Mouse (Mus musculus) hindbrain, embryonic 11.5 days (tissue): ENCODE data around the gene Cmc1. TPM values are rescaled to one million over a fixed set of nuclear protein-coding genes. Genes with fewer than 3 reads are reported as not detected.
A peak's percentile ranks its signal among the peaks of the same experiment; 100 is the strongest.
"Not testable (repeated sequence)": the region's sequence is repeated elsewhere in the genome, so short reads cannot be mapped to it uniquely, and the experiment has no call there.

Experiments
- ATAC-seq: fragments of 200-750 bp; cut with Nextera tagmentation; 2 replicates; pipeline ENCODE4 v1.8.0; 2017; ENCODE audit warnings: mild to moderate bottlenecking, moderate TSS enrichment, moderate library complexity; ENCODE audit not compliant: low FRiP score
- DNase-seq: peaks from one replicate; pipeline ENCODE4 v3.0.0-alpha.2; 2015; ENCODE audit warnings: low spot score
- H3K27ac ChIP-seq: fragments of 300-500 bp; sonication (generic); 2 replicates; pipeline ENCODE4 v1.5.1; 2014; ENCODE audit warnings: mild to moderate bottlenecking, low read depth, low read length
- H3K27me3 ChIP-seq: fragments of 300-500 bp; sonication (generic); 2 replicates; pipeline ENCODE4 v1.6.1; 2014; ENCODE audit warnings: mild to moderate bottlenecking, low read length, moderate library complexity, mixed read lengths; ENCODE audit not compliant: control insufficient read depth, insufficient read depth
- H3K36me3 ChIP-seq: fragments of 300-500 bp; sonication (generic); 2 replicates; pipeline ENCODE4 v1.6.1; 2014; ENCODE audit warnings: mild to moderate bottlenecking, low read length, moderate library complexity, mixed read lengths; ENCODE audit not compliant: control insufficient read depth, insufficient read depth
- H3K4me1 ChIP-seq: fragments of 300-500 bp; sonication (generic); replicated peaks from 2 replicates; pipeline ENCODE4 v1.6.1; 2014; ENCODE audit warnings: low read length, mixed read lengths; ENCODE audit not compliant: control insufficient read depth, insufficient read depth
- H3K4me2 ChIP-seq: fragments of 300-500 bp; sonication (generic); replicated peaks from 2 replicates; pipeline ENCODE4 v1.6.1; 2014; ENCODE audit warnings: mild to moderate bottlenecking, low read depth, low read length
- H3K4me3 ChIP-seq: fragments of 300-500 bp; sonication (generic); 2 replicates; pipeline ENCODE4 v1.5.1; 2014; ENCODE audit warnings: low read depth, low read length
- H3K9ac ChIP-seq: fragments of 300-500 bp; sonication (generic); 2 replicates; pipeline ENCODE4 v1.6.1; 2014; ENCODE audit warnings: low read depth, low read length
- H3K9me3 ChIP-seq: fragments of 300-500 bp; sonication (generic); 2 replicates; pipeline ENCODE4 v1.6.1; 2016; ENCODE audit warnings: low read length; ENCODE audit not compliant: control insufficient read depth
- WGBS: fragments of 180-500 bp; shearing (Covaris S2); extraction: QIAGEN DNeasy Blood & Tissue Kit; methylation state at CpG from one replicate; pipeline ENCODE4 v1.1.7; 2014; 5-methylcytosine and 5-hydroxymethylcytosine counted together
- polyA plus RNA-seq: library from polyadenylated mRNA; unstranded; fragments of >200 nt; fragmentation: Nextera tagmentation; extraction: Ambion mirVana; gene quantifications from 2 replicates; pipeline ENCODE4 v1.2.1, GENCODE M21; 2014

Gene Cmc1
- polyA plus RNA-seq, 1 experiment from 2014 or later = 37.9 TPM

DNA sequence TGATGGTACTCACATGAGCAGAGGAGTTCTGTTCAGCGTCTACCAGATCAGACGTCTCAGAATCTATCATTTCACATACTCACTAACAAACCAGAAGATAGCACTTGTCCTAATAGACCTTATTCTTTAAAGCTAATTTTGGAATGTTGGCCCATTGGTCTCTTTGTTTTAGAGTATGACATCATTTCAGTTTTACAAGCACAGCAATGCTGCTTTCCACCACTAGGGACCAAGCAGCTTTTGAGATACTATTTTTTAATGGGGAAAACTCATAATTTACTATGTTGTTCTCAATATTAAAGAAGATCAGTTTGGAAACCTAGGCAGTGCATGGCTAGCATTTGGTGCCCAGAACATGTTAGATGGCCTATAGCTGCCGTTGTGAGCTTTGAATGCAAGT is 7.3 kb upstream of the Cmc1 start:
- H3K27ac ChIP-seq = no peak overlapping the region
- H3K36me3 ChIP-seq = no peaks in the 10 kb centered on the region
- no peak for DNase-seq
- H3K9me3 ChIP-seq = no peaks in the 10 kb centered on the region
- no peak overlapping the region for H3K4me3 ChIP-seq
- no peak overlapping the region for H3K9ac ChIP-seq
- H3K4me1 ChIP-seq = no peaks in the 10 kb centered on the region
- WGBS = 95% methylated on average over 3 of the region's 3 CpGs
- no peak for ATAC-seq
- H3K4me2 ChIP-seq = no peak overlapping the region
- no peaks in the 10 kb centered on the region for H3K27me3 ChIP-seq

DNA sequence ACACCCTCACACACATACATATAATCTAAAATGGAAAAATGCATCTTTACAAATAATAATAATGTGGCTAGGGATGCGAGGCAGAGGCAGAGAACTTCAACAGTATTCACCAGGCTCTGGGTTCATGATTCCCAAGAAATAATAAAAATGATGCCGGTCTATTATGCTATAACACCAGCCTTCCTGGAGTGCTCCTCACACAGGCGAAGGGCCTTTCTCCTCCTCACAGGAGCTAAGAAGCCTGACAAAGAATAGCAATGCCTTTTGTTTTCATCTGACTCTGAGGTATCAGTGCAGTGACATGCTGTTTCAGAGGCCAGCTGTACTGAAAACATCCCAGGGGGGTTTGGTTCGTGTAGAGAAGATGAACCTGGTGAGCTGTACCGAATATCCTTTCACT is 4.7 kb upstream of the Cmc1 start:
- no peak overlapping the region for H3K4me2 ChIP-seq
- WGBS = 83% methylated on average over 5 of the region's 5 CpGs
- H3K4me1 ChIP-seq = no peaks in the 10 kb centered on the region
- H3K27ac ChIP-seq = no peak overlapping the region
- H3K9me3 ChIP-seq = no peaks in the 10 kb centered on the region
- DNase-seq (no peak), ATAC-seq (no peak)
- H3K36me3 ChIP-seq = no peaks in the 10 kb centered on the region
- no peak overlapping the region for H3K4me3 ChIP-seq
- H3K27me3 ChIP-seq = no peaks in the 10 kb centered on the region
- no peak overlapping the region for H3K9ac ChIP-seq

DNA sequence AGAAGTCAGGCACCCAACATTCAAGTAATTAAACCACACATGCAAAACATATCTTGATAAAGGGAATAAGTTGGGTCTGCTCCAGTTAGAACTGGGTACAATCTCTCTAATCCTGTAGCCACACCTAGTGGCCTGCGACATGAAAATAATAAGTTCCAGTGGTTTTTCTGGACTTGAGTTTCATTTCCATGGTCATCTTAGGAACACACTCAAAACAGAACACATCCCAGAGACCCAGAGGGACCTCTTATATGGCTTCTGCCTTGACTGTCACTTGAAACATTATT is 1.2 kb upstream of the Cmc1 start:
- Histone ChIP-seq H3K4me3 (no peak overlapping the region), H3K27me3 (no peaks in the 10 kb centered on the region), H3K36me3 (no peaks in the 10 kb centered on the region), H3K4me1 (no peaks in the 10 kb centered on the region; the same call in 1 of the 2 replicates), H3K9me3 (no peaks in the 10 kb centered on the region), H3K9ac (no peak overlapping the region), H3K27ac (no peak overlapping the region), H3K4me2 (no peak overlapping the region)
- ATAC-seq = no peak
- 97% methylated on average over 1 of the region's 1 CpGs for WGBS
- no peak for DNase-seq

DNA sequence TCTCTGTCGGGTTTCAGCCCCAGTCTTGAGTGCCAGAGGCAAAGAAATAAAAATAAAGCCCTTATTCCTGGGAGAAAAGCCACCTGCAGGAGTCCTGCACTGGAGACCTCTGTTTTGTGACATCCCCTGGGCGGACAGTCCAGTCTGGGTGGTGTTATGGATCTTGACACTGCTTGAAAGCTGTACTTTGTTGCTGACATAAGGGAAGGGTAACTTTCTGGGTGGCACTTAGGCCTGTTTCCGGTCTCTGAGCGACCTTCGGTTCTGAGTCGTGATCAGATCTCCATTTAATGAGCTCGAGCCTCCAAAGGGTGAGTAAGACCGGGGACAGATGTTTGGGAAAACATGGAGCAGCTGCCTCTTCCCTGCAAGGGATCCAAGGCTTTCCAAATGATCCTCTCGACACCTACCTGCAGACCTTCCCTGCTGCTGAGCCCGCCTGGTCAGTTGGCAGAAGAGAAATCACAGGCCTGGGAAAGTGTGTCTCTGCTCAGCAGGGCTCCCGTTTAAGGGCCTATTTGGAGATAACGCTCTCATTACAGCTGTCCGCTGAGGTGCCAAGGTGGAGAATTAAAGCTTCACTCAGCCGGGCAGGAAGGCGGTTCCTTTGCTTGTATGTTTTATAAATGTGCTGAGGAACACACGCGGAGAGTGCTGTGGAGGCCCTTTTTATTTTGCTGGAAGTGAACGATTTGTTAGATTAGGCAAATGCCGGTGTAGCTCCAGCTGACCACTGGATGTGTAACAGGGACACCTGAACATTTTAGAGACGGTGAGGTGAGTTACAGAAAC is 648 bp upstream of the Cmc1 start:
- Histone ChIP-seq H3K4me3 (peak overlapping the region; percentile 68; the same call in 1 of the 2 replicates), H3K9me3 (no peaks in the 10 kb centered on the region), H3K4me2 (no peak overlapping the region; the same call in 1 of the 2 replicates), H3K9ac (no peak overlapping the region), H3K36me3 (no peaks in the 10 kb centered on the region), H3K27me3 (no peaks in the 10 kb centered on the region), H3K27ac (no peak overlapping the region), H3K4me1 (no peaks in the 10 kb centered on the region; the same call in 1 of the 2 replicates)
- ATAC-seq = peak; percentile 62
- 90% methylated on average over 20 of the region's 20 CpGs for WGBS
- peak; percentile 8 for DNase-seq

DNA sequence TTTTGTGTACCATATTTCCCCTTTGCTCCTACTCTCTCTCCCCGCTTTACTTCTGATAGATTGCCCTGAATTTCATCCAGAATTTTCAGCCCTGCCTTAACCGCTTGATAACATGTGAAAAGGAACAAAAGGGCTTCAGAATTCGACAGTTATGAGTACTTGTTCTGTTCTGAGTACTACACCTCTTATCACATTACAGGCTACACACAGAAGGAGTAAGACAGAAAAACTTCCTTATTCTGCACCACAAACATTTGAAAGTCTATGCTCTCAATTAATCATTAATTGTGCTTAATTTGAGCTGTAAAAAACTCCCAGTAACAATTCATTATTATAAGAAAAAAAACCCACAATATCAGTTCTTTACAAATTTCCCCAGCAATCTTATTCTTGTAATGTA is 9.6 kb downstream of the Cmc1 start:
- H3K9me3 ChIP-seq, DNase-seq, H3K4me1 ChIP-seq, H3K27me3 ChIP-seq, H3K9ac ChIP-seq, ATAC-seq, H3K36me3 ChIP-seq, H3K4me3 ChIP-seq, H3K4me2 ChIP-seq, H3K27ac ChIP-seq: not testable (repeated sequence)
- 80% methylated on average over 2 of the region's 3 CpGs for WGBS

DNA sequence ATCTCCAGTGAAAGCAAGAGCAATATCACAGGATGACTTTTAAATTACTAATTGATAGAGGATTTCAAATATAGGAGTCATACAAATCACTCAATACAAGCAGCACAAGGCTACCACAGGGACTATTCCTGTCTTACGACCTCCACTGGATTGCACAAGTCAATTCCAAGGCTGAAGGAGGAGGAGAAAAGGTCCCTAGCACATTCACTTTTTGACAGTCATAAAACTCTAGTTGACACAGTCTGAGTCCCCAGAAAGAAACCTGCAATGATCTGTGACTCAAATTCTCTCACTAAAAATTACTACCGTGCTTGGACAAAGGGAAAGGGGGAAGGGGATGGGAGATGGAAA is 39.6 kb downstream of the Cmc1 start:
- no peak for ATAC-seq
- H3K36me3 ChIP-seq = no peaks in the 10 kb centered on the region

DNA sequence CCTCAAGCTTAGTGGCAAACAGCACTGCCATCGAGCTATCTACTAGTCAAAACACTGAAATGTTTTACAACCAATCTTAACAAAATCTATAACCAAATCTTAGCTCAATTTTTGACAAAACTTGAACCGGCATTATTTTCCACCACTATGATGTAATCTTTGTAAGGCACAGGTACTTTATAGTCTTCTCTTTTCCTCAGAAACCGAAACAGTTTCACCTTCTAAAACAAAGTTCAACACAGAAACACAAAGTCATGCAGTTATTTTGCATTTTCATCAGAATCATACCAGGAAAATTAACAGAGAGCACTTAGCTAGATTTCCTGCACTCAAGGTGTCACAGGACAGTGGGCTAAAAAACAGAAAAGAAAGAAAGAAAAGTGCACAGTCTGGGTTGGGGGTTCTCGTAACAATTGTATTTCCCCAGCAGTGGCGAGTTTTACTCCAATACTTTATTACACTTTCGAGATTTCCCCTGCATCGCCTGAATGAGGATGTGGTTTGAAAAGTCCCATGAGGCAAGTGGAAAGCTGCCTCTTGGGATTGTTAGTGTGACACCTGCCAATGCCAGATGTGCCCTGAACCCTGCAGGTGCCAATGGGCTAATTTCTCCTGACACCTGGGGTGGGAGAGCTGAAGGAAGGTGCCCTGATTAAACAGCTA is 40.1 kb downstream of the Cmc1 start:
- H3K9me3 ChIP-seq = no peaks in the 10 kb centered on the region
- DNase-seq = no peak
- no peak overlapping the region for H3K4me2 ChIP-seq
- no peaks in the 10 kb centered on the region for H3K36me3 ChIP-seq
- no peak for ATAC-seq
- 87% methylated on average over 7 of the region's 7 CpGs for WGBS
- no peak overlapping the region for H3K4me3 ChIP-seq
- H3K9ac ChIP-seq = no peak overlapping the region
- H3K27ac ChIP-seq = no peak overlapping the region
- no peaks in the 10 kb centered on the region for H3K4me1 ChIP-seq
- no peaks in the 10 kb centered on the region for H3K27me3 ChIP-seq

More for the DNA sequence above, 39.6 kb downstream of the Cmc1 start:
- H3K4me2 ChIP-seq = no peak overlapping the region
- no peak overlapping the region for H3K4me3 ChIP-seq
- no peak for DNase-seq
- H3K9me3 ChIP-seq = no peaks in the 10 kb centered on the region
- no peak overlapping the region for H3K27ac ChIP-seq
- H3K4me1 ChIP-seq = no peaks in the 10 kb centered on the region
- H3K9ac ChIP-seq = no peak overlapping the region
- WGBS = 84% methylated on average over 2 of the region's 2 CpGs
- H3K27me3 ChIP-seq = no peaks in the 10 kb centered on the region

DNA sequence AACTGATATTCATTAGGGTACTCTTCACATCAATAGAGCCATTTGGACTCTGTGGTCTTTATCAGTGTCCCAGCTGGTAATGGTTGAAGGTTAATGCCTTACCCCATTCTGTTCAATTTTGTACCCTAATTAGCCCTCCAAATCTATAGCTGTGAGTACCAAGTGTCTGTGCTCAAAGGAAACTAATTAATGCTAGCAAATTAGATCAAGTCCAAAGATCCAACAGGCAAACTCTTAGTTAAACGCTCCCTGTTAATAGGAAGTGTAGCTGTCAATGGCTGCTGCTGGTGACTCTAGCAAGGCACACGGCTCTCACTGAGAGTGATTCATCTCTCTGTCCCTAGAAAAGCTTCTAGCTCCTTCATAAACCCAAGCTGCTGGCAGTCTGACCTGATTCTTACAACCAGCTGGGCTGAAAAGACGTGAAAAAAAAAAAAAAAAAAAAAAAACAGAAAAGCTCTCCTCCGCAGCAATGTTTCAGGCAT is 41.4 kb downstream of the Cmc1 start:
- DNase-seq (no peak), ATAC-seq (no peak)
- no peaks in the 10 kb centered on the region for H3K9me3 ChIP-seq

DNA sequence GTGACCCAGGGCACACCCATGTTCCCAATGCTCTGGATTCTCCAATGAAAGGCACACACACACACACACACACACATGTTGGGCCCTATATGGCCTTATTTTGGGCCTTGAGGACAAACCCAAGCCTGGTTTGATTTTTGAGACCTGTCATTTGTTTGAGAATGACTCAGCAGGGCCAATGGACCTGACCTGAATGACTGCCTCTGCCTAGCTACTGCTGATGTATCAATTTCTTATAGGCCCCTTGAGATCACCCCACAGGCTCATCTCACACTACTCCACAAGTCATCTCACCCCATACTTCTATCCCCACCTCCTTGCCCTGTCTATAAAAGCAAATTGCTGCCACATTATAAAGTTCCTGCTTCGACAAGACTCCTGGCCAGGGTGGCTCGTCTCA is 48.2 kb downstream of the Cmc1 start:
- no peak overlapping the region for H3K9ac ChIP-seq
- H3K27me3 ChIP-seq = no peaks in the 10 kb centered on the region
- H3K36me3 ChIP-seq = no peaks in the 10 kb centered on the region
- 94% methylated on average over 2 of the region's 2 CpGs for WGBS
- no peak overlapping the region for H3K4me2 ChIP-seq
- no peaks in the 10 kb centered on the region for H3K9me3 ChIP-seq
- no peak for ATAC-seq
- no peak overlapping the region for H3K4me3 ChIP-seq
- DNase-seq = no peak
- H3K27ac ChIP-seq = no peak overlapping the region
- H3K4me1 ChIP-seq = no peaks in the 10 kb centered on the region

More for the DNA sequence above, 41.4 kb downstream of the Cmc1 start:
- Histone ChIP-seq H3K27me3 (no peaks in the 10 kb centered on the region), H3K4me1 (no peaks in the 10 kb centered on the region), H3K4me2 (no peak overlapping the region), H3K9ac (no peak overlapping the region), H3K4me3 (no peak overlapping the region), H3K36me3 (no peaks in the 10 kb centered on the region), H3K27ac (no peak overlapping the region)
- WGBS = 65% methylated on average over 4 of the region's 4 CpGs
